27 mouse cellular contexts compared by ENCODE assay signal in genomic region chr2:153389831-153390230, GRCm38 (mm10). TPM values are rescaled to one million over a fixed set of nuclear protein-coding genes. Genes with fewer than 3 reads are reported as not detected.
DNase-seq lines count a peak whose midpoint lies in the region; ATAC-seq and TF ChIP-seq lines count a peak whose summit lies in the region.
"Had no signal": no experiment of that assay in that cellular context is flagged by ENCODE, and none has a peak within 500 bp of the region (broad histone marks: within the 10 kb centered on the region; RNA-seq: fewer than 3 reads in every experiment).

No protein-coding gene starts in this region.

- no peak for TF ChIP-seq EP300 in liver, postnatal 0 days (IDR thresholded peaks at IDR 0.05; ENCODE audit: low read depth)

- H3K9ac ChIP-seq in liver, embryonic 11.5 days (ENCODE audit: low read depth, low read length): no peak overlapping the region
- no peak overlapping the region for H3K9ac ChIP-seq in liver, postnatal 0 days (replicated peaks)
- H3K9ac ChIP-seq in liver, embryonic 13.5 days: no peak overlapping the region
- H3K9ac ChIP-seq: embryonic facial prominence, embryonic 12.5 days; embryonic facial prominence, embryonic 15.5 days; forebrain, embryonic 12.5 days; forebrain, embryonic 15.5 days; heart, embryonic 12.5 days; heart, embryonic 15.5 days; hindbrain, embryonic 13.5 days had no signal

- H3K4me1 ChIP-seq in liver, embryonic 11.5 days (replicated peaks; ENCODE audit: control insufficient read depth, insufficient read depth, low read length): peaks cover 8% of the 10 kb centered on the region
- H3K4me1 ChIP-seq in liver, postnatal 0 days (ENCODE audit: insufficient read depth): peaks cover 8% of the 10 kb centered on the region
- H3K4me1 ChIP-seq in liver, embryonic 13.5 days (replicated peaks): peaks cover 21% of the 10 kb centered on the region
- H3K4me1 ChIP-seq in midbrain, embryonic 10.5 days: no peaks in the 10 kb centered on the region
- H3K4me1 ChIP-seq: embryonic facial prominence, embryonic 12.5 days; embryonic facial prominence, embryonic 15.5 days; forebrain, embryonic 12.5 days; hindbrain, embryonic 10.5 days; hindbrain, embryonic 13.5 days had no signal

- H3K36me3 ChIP-seq in liver, embryonic 11.5 days (ENCODE audit: control insufficient read depth, insufficient read depth, low read length): peaks cover 51% of the 10 kb centered on the region
- H3K36me3 ChIP-seq in liver, postnatal 0 days (replicated peaks; ENCODE audit: insufficient read depth, low read length): peaks cover 55% of the 10 kb centered on the region
- H3K36me3 ChIP-seq in liver, embryonic 13.5 days: peaks cover 78% of the 10 kb centered on the region
- H3K36me3 ChIP-seq in midbrain, embryonic 10.5 days: peaks cover 88% of the 10 kb centered on the region

- H3K27me3 ChIP-seq in liver, embryonic 11.5 days (replicated peaks; ENCODE audit: control insufficient read depth, insufficient read depth, low read length): no peaks in the 10 kb centered on the region
- no peaks in the 10 kb centered on the region for H3K27me3 ChIP-seq in liver, postnatal 0 days (ENCODE audit: insufficient read depth, low read length)
- no peaks in the 10 kb centered on the region for H3K27me3 ChIP-seq in liver, embryonic 13.5 days
- H3K27me3 ChIP-seq in midbrain, embryonic 10.5 days (ENCODE audit: low read depth, poor library complexity, severe bottlenecking): no peaks in the 10 kb centered on the region
- H3K27me3 ChIP-seq: embryonic facial prominence, embryonic 12.5 days; embryonic facial prominence, embryonic 15.5 days; forebrain, embryonic 12.5 days; forebrain, embryonic 15.5 days; heart, embryonic 12.5 days; heart, embryonic 15.5 days; hindbrain, embryonic 13.5 days had no signal

- no peak overlapping the region for H3K4me2 ChIP-seq in liver, embryonic 11.5 days
- H3K4me2 ChIP-seq in liver, postnatal 0 days (ENCODE audit: low read depth, low read length): no peak overlapping the region
- no peak overlapping the region for H3K4me2 ChIP-seq in liver, embryonic 13.5 days
- H3K4me2 ChIP-seq: embryonic facial prominence, embryonic 12.5 days; embryonic facial prominence, embryonic 15.5 days; forebrain, embryonic 12.5 days; forebrain, embryonic 15.5 days; heart, embryonic 12.5 days; heart, embryonic 15.5 days; hindbrain, embryonic 13.5 days had no signal

- 63% methylated on average over 2 of the region's 2 CpGs for WGBS in liver, embryonic 11.5 days
- WGBS in liver, postnatal 0 days (ENCODE audit: insufficient replicate concordance): 55% methylated on average over 2 of the region's 2 CpGs
- 42% methylated on average over 2 of the region's 2 CpGs for WGBS in liver, embryonic 13.5 days (ENCODE audit: insufficient replicate concordance)
- WGBS in midbrain, embryonic 10.5 days: 94% methylated on average over 2 of the region's 2 CpGs

- no peak overlapping the region for H3K4me3 ChIP-seq in liver, embryonic 11.5 days (ENCODE audit: low read depth, low read length)
- no peak overlapping the region for H3K4me3 ChIP-seq in liver, postnatal 0 days (ENCODE audit: low read depth, low read length)
- H3K4me3 ChIP-seq in liver, embryonic 13.5 days (replicated peaks): no peak overlapping the region
- no peak overlapping the region for H3K4me3 ChIP-seq in midbrain, embryonic 10.5 days
- H3K4me3 ChIP-seq: embryonic facial prominence, embryonic 12.5 days; embryonic facial prominence, embryonic 15.5 days; erythroblast, embryonic 14.5 days; forebrain, embryonic 12.5 days; forebrain, embryonic 15.5 days; heart, embryonic 12.5 days; heart, embryonic 15.5 days; hindbrain, embryonic 10.5 days; hindbrain, embryonic 13.5 days had no signal

- no peak for DNase-seq in liver, embryonic 11.5 days (ENCODE audit: low spot score)
- no peak for DNase-seq in liver, postnatal 0 days
- no peak for DNase-seq in liver, embryonic 13.5 days
- no peak for DNase-seq in midbrain, embryonic 10.5 days (ENCODE audit: low spot score)
- no peak for DNase-seq in lung, postnatal 4 days
- DNase-seq: adrenal gland, postnatal 10 days; adrenal gland, postnatal 36 days; cerebellum, adult 11 months; cerebellum, adult 2 months; cerebellum, adult 9-11 months; cerebellum, postnatal 25 days; gastrocnemius, postnatal 25 days; heart, adult 18-20 months; heart, postnatal 10 days; heart, postnatal 36 days had no signal

- peak; percentile 54 for ATAC-seq in liver, embryonic 11.5 days (replicated peaks; ENCODE audit: low FRiP score)
- ATAC-seq in liver, postnatal 0 days: no peak
- peak; percentile 66 for ATAC-seq in liver, embryonic 13.5 days (ENCODE audit: low read depth)
- peak; percentile 65 for ATAC-seq in megakaryocyte progenitor cell, adult 5-6 weeks (replicated peaks; ENCODE audit: poor library complexity)
- ATAC-seq: activated CD4-positive, CD25-positive, alpha-beta regulatory T cell, adult 4 months; forebrain, embryonic 15.5 days; hindbrain, embryonic 16.5 days had no signal

- no peak overlapping the region for H3K27ac ChIP-seq in liver, embryonic 11.5 days (ENCODE audit: low read depth, low read length)
- H3K27ac ChIP-seq in liver, postnatal 0 days (ENCODE audit: low read depth): no peak overlapping the region
- H3K27ac ChIP-seq in liver, embryonic 13.5 days: 0 out of 2 replicates have a peak overlapping the region, but pooled peaks have one; percentile 8
- H3K27ac ChIP-seq in midbrain, embryonic 10.5 days (replicated peaks): no peak overlapping the region
- H3K27ac ChIP-seq: embryonic facial prominence, embryonic 12.5 days; embryonic facial prominence, embryonic 15.5 days; forebrain, embryonic 12.5 days; forebrain, embryonic 15.5 days; heart, embryonic 15.5 days; hindbrain, embryonic 10.5 days; hindbrain, embryonic 13.5 days had no signal

- no peaks in the 10 kb centered on the region for H3K9me3 ChIP-seq in liver, embryonic 11.5 days (ENCODE audit: control insufficient read depth, low read length)
- H3K9me3 ChIP-seq in liver, postnatal 0 days (ENCODE audit: low read length): no peaks in the 10 kb centered on the region
- H3K9me3 ChIP-seq in liver, embryonic 13.5 days (replicated peaks): no peaks in the 10 kb centered on the region
- H3K9me3 ChIP-seq in midbrain, embryonic 10.5 days (replicated peaks): no peaks in the 10 kb centered on the region
- H3K9me3 ChIP-seq: embryonic facial prominence, embryonic 12.5 days; embryonic facial prominence, embryonic 15.5 days; forebrain, embryonic 12.5 days; forebrain, embryonic 15.5 days; heart, embryonic 12.5 days; heart, embryonic 15.5 days; hindbrain, embryonic 10.5 days; hindbrain, embryonic 13.5 days had no signal

- no peak for TF ChIP-seq CTCF in liver, postnatal 0 days (IDR thresholded peaks at IDR 0.05; ENCODE audit: low read depth)

RNA-seq across cellular contexts. Expression of gene Asxl1, which starts 44.2 kb away (rescaled TPM):
- 13.6 and 15.1 TPM in 2 replicates for polyA plus RNA-seq in liver, embryonic 11.5 days (2014; fragmentation: Nextera tagmentation; extraction: Ambion mirVana)
- 5.1 and 5.7 TPM in 2 replicates for polyA plus RNA-seq in liver, postnatal 0 days (2015; fragmentation: Nextera tagmentation; extraction: Ambion mirVana)
- 5.6 and 5.9 TPM in 2 replicates for polyA plus RNA-seq in liver, embryonic 13.5 days (2015; fragmentation: Nextera tagmentation; extraction: Ambion mirVana)
- 31.1 and 32.0 TPM in 2 replicates for total RNA-seq in megakaryocyte progenitor cell, adult 5-6 weeks (2015)
- 20.0 and 24.1 TPM in 2 replicates for total RNA-seq in megakaryocyte progenitor cell, adult 5-6 weeks (2017)
- polyA plus RNA-seq in midbrain, embryonic 10.5 days (2016; fragmentation: Nextera tagmentation; extraction: Ambion mirVana): 11.8 and 12.3 TPM in 2 replicates
